Mouse (Mus musculus): ENCODE results near the gene Kdm7a.

Gene Kdm7a

DNA sequence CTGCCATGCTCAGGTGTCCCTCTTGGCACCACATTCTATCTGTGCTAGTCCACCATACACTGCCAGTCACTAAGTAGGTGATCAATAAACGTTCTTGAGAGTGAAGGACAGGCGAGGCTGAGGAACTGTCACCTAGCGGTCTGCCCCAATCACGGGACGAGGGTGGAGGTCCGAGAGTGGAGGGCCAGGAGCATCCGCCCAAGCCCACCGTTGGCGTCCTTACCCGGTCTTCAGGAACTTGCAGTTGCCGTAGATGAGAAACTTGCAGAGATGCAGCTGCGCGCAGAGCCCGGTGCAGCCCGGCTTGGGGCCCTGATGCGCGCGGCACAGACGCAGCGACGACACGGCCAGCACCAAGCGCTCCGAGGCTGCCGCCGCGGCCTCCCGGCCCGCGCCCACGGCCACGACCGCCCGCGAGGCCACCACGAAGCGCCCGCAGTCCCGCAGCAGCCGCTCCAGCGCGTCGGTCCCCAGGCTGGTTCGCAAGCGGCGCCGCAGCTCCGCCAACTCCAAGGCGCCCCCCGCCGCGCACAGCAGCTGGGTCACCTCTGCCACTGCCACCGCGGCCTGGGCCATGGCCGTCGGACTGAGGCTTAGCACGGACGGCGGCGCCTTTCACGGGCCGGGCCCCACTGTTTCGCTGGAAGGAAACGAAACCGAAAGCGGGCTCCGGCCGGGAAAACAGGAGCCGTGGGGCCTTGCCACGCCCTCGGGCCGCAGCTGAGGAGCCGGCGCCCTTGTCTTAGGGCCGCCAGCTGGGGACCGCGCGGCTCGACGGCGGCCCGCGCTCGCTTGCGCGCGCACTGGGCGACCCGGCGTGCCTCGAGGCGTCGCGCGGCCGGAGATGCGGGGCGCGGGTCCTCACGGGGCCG, 88.8 kb downstream of the Kdm7a start, which contains the start of gene Parp12:
Gene Parp12, minus strand, starts transcription at position 766 of the 872 bp plus-strand sequence.
- in situ Hi-C loops (cut with MboI; ENCODE audit: low pct_unique_long_range_greater_than_20kb in 1 of 2, low sequenced_read_pairs in 2 of 2, unreplicated experiment in 1 of 2): no loop called here

DNA sequence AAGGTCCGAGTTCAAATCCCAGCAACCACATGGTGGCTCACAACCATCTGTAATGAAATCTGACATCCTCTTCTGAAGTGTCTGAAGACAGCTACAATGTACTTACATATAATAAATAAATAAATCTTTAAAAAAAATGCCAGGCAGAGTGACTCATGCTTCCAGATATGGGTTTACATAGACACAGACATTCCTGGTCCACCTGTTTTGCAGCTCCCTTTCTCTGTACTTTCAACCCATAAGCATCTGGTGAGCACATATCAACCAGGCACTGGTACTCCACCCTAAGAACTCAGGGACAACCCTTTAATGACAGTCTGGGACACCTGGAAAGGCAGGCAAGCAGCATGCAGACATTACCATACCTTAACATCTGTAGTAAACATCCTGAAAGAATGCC, 91.2 kb downstream of the Kdm7a start:
- in situ Hi-C loops (cut with MboI; ENCODE audit: low pct_unique_long_range_greater_than_20kb in 1 of 2, low sequenced_read_pairs in 2 of 2, unreplicated experiment in 1 of 2): no loop called here

DNA sequence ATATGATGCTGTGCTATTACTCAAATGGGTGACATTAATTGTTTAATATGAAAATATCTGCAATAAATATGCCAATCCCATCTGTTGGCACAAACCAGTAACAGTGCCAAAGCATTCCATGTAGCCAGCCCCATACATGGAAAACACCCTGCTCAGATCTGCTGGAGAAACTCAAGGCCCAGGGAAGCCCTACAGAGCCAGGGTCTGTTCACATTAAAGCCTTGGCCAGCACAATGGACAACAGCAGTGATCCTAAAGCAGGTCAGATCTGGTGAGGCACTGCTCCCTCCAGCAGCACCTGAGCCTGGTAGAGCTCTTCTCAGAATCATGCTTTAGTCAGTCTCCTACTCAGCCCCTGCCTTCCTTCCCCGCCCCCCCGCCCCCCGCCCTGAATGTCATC, 93.4 kb downstream of the Kdm7a start:
- in situ Hi-C loops (cut with MboI; ENCODE audit: low pct_unique_long_range_greater_than_20kb in 1 of 2, low sequenced_read_pairs in 2 of 2, unreplicated experiment in 1 of 2): no loop called here

DNA sequence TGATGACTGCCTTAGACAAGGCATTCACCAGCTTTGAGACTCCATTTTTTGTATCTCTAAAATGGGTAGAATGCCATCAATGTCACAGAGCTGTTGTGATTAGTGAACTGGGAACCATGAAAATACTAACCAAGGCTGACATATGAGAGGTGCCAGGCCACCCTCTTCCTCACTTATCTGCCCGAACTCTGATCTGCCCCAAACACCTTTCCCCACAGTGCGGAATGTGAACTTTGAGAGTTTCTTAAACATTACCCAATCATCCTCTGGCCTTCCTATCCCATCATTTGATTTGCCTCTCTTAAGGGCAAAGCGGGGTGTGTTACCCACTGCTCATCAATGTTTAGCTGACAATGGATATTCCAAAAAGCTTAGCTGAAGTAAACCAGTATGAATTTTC, 93.9 kb downstream of the Kdm7a start:
- in situ Hi-C loops (cut with MboI; ENCODE audit: low pct_unique_long_range_greater_than_20kb in 1 of 2, low sequenced_read_pairs in 2 of 2, unreplicated experiment in 1 of 2): no loop called here

DNA sequence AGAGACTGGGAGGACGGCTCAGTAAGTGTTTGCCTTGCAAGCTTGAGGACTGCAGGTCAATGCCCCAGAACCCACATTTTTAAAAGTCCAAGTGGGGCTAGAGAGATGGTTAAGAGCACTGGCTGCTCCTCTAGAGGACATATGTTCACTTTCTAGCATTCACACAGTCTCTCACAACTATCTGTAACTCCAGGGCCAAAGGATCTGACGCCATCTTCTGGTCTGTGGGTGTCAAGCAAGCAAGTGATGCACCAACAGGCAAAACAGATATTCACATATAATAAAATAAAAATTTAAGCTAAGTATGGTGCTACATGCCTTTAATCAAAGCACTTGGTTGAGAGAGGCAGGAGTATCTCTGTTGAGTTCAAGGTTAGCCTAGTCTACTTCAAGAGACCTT, 99.8 kb downstream of the Kdm7a start:
- in situ Hi-C loops (cut with MboI; ENCODE audit: low pct_unique_long_range_greater_than_20kb in 1 of 2, low sequenced_read_pairs in 2 of 2, unreplicated experiment in 1 of 2): no loop called here

DNA sequence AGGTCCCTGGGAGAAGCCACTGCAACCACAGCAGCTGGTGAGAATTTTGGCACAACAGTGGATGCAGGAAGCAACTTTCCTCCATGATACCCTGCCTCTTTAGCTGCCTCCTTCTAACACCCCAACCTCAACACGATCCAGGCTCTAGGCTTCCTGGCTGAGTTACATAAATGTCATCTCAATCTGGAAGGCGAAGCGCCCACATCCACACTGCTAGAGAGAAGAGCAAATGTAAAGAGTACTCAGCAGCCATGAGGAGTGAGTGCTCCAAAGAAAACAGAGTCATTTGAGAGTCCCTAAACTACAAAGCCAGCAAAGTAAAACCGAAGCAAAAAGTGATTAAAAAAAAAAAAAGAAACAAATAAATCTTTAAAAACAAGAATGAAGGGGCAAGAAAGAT, 102.0 kb downstream of the Kdm7a start:
- in situ Hi-C loops (cut with MboI; ENCODE audit: low pct_unique_long_range_greater_than_20kb in 1 of 2, low sequenced_read_pairs in 2 of 2, unreplicated experiment in 1 of 2): no loop called here

All from mouse embryonic stem cell (cell line).